Mouse (Mus musculus) lung, postnatal 25 days (tissue): ENCODE measurements around the gene Fam118b.

Experiments used
- DNase-seq: peaks from one replicate; pipeline ENCODE4 v3.0.0; 2022; ENCODE audit warnings: low spot score

Gene Fam118b

GRCm38 (mm10) chr9:35263431-35263830 is 4.2 kb downstream of the Fam118b start:
- DNase-seq: no peak

DNA sequence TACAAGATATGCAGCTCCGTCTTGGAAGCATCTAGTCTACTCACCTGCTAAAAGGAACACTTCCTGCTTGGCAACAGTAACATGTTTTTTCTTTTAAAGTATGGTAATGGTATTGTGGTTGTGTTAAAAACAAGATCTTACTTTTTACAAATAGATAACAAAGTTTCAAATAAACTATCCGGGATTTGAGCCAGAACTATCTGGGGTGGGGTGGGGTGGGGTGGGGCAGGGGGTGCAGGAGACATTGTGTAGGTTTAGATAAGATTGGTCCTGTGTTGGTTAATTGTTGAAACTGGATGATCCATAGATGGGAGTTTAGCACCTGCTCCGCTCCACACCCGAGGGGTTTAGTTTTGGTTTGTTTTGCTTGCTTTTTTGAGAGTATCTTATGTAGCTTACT is 5.2 kb downstream of the Fam118b start:
- DNase-seq: no peak

GRCm38 (mm10) chr9:35257365-35257764 is 10.2 kb downstream of the Fam118b start:
- no peak for DNase-seq

DNA sequence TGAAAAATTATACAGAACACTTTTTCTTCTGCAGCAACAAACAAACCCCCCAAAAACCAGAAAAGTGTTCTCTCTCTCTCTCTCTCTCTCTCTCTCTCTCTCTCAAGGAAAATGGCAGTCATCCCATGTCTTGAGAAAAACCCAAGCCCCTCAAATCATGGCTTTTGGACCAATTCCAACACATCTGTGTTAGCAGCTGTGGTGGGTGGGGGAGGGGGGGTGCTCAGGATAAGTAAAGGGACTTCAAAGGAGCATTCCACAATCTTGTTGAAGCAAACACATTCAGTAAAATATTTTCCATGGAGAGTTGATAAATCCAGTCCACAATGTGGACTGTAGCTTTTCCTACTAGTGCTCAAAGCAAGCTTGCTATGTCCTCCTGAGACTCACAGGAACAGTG is 18.1 kb downstream of the Fam118b start:
- DNase-seq: no peak

- DNase-seq: no peak
Observed at GRCm38 (mm10) chr9:35247405-35247804, 20.2 kb downstream of the Fam118b start.

- DNase-seq: peak; percentile 7
Observed at GRCm38 (mm10) chr9:35239734-35240133, 27.9 kb downstream of the Fam118b start.

DNA sequence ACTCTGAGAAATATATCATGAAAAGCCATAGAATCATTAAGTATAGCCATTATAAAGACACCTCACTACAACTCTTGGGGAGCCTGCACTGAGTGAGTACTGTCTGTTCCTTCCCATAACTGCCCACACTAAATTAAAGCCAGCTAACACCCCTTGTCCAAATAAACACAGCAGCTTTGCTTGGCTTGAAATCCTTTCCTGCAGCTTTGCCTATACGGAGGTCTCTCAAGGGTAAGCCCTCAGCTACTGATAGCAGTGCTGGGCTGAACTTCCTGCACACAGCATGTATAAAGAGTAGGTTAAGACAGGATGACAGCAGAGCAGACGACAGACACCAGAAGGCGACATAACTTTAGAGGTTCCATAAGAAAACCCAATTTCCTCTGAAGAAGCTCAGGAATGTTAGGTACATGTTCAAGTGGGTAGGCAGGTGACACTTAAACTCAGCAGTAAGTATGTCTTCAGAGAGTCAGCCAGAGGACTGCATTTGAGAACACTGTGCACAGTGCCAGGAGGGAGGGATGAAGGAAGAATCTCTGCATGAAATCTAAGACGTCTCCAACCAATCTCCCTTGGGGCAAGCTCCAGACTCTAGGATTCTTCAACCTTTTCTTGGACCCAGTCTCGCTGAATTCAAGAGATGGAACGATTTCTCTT is 28.6 kb downstream of the Fam118b start:
- DNase-seq: peak; percentile 27

- no peak for DNase-seq
Observed at GRCm38 (mm10) chr9:35238371-35238770, 29.2 kb downstream of the Fam118b start.

- no peak for DNase-seq
Observed at GRCm38 (mm10) chr9:35235996-35236395, 31.6 kb downstream of the Fam118b start.

DNA sequence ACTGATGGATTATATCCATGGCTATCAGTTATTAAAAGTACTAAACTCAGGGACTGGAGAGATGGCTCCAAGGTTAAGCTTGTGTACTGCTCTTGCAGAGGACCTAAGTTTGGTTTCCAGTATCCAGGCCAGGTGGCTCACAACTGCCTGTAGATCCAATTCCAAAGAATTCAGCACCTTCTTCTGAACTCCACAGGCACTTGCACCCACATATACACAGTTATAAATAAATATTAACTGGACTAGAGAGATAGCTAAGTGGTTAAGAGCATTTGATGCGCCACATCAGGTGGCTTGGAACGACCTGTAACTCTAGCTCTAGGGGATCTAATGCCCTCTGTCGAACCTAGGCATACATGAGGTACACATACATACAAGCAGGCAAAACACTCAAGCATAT is 38.9 kb downstream of the Fam118b start:
- DNase-seq: no peak

- no peak for DNase-seq
Observed at GRCm38 (mm10) chr9:35223466-35223865, 44.1 kb downstream of the Fam118b start.

DNA sequence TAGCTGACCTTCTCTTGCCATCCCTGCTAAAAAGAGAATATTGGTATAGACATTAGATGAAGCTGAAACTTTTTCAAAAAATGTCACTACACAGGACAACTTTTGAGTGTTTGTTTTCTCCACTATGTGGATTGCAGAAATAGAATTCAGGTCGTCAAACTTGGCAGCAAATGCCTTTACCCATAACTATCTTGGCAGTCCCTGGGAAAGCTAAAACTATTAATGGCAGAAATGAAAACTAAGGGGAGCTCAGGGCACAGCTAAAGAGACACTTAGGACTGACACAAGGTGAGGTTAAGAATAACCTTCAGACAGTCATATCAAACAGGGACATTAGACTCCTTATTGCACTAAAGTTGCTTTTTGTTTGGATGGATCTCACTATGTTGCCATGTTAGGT is 49.6 kb downstream of the Fam118b start:
- DNase-seq: no peak

DNA sequence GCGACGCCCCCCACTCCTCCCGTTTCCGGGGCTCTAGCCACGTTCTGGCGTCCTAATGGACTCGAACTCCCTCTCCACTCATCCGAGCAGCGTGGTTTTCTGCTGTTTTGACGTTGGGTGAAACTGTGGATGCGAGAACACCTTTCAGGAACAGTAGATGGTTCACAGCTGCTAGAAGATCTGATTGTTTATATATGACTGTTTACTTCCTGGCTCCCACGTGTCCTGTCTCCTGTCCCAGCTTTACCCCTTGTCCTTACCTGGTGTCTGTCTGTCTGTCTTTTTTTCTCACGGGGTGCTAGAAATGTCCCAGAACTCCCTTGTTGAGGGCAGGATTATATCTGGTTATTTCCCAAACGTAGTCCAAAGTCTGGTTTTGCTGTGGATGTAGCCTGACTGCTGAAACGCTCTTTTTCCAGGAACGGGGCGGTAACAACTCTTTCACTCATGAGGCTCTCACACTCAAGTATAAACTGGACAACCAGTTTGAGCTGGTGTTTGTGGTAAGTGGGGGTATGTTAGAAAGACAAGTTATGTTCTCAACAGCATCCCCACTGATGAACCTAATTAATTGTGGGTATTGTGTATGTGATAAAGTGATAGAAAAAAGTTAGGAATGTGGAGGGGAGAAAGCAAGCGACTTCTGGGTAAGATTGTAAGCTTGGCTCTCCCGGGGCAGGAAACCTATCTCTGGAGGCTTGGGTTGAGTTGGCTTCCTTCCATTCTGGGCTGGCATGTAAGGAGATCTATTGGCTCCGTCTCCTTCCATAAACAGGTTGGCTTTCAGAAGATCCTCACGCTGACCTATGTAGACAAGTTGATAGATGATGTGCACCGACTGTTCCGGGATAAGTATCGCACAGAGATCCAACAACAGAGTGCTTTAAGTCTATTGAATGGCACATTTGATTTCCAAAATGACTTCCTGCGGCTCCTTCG is 55.8 kb downstream of the Fam118b start:
- DNase-seq: no peak

- peak; percentile 99 for DNase-seq
Observed at GRCm38 (mm10) chr9:35210542-35211474, 56.8 kb downstream of the Fam118b start, which contains the start of gene Foxred1. Foxred1 (minus strand) TSS chr9:35211055.

GRCm38 (mm10) chr9:35204421-35204820 is 63.2 kb downstream of the Fam118b start:
- DNase-seq: no peak

GRCm38 (mm10) chr9:35203536-35203935 is 64.1 kb downstream of the Fam118b start:
- DNase-seq: peak; percentile 30

GRCm38 (mm10) chr9:35200529-35201060 is 67.0 kb downstream of the Fam118b start:
- DNase-seq: no peak

DNA sequence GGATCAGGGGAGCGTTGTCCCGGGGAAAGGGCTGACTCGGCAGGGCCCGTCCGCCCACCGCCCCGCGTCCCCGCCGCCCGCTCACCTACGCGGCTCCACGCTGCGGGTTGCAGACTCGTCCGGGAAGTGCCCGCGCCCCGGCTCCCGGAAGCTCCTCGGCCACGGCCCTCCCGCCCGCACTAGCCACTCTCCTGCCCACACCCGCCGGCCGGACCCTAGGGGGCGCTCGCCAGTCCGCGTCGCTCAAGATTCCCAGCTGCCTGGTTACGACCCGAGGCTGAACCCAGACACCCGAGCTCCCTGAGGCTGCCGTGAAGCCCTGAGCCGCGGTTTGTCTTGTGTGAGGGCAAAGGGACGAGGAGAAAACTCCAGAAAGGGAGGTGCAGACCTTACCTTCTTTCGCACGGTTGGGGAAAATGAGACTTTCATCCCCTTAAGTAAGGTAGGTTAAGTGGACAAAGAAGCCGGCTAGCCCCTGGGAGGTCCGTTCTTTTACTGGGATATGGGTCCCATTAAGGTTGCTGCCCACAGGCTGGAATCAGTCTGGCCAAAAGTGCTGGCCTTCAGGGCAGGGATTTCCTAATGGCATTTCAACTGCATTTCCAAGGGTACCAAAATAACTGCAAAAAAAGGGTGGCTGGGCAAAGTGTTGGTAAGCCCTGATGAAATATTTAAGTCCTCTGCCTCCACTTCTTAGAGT is 67.7 kb downstream of the Fam118b start, which contains the start of the genes Srpr and Tirap:
Srpr (plus strand) TSS at position 404 of the 700 bp plus-strand sequence.
Tirap (minus strand) TSS at position 520 of the 700 bp plus-strand sequence.
- peak; percentile 93 for DNase-seq

- no peak for DNase-seq
Observed at GRCm38 (mm10) chr9:35198945-35199771, 68.4 kb downstream of the Fam118b start.

DNA sequence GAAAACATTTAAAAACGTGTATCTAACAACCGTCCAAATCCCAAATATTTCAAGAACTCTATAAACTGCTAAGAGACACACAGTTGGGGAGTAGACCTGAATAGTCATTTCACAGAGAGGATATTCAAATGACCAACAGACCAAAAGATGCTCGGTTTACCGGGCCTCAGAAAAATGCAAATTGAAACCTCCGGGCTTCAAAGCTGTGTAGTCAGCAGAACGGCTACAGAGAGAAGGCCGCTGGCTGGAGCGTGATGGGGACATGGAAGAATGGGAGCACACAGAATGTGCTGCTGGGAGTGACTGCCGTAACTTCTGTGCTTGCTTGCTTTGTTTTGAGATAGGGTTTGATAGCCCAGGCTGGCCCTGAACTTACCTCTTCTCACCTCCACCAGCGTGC is 69.3 kb downstream of the Fam118b start:
- DNase-seq: no peak
